Mouse (Mus musculus) embryonic facial prominence, embryonic 10.5 days (tissue): ENCODE data around the gene Ccdc130. TPM values are rescaled to one million over a fixed set of nuclear protein-coding genes. Genes with fewer than 3 reads are reported as not detected.

Experiments
- DNase-seq: peaks from one replicate; pipeline ENCODE4 v3.0.0-alpha.2; 2017; ENCODE audit warnings: low spot score
- H3K27ac ChIP-seq: fragments of 300-500 bp; sonication (generic); replicated peaks from 2 replicates; pipeline ENCODE4 v1.5.1; 2016; ENCODE audit warnings: mild to moderate bottlenecking
- H3K27me3 ChIP-seq: fragments of 300-500 bp; sonication (generic); replicated peaks from 2 replicates; pipeline ENCODE4 v1.6.1; 2016; ENCODE audit warnings: low read depth, mild to moderate bottlenecking; ENCODE audit not compliant: poor library complexity, severe bottlenecking
- H3K36me3 ChIP-seq: fragments of 300-500 bp; sonication (generic); replicated peaks from 2 replicates; pipeline ENCODE4 v1.6.1; 2016; ENCODE audit warnings: mild to moderate bottlenecking, moderate library complexity
- H3K4me1 ChIP-seq: fragments of 300-500 bp; sonication (generic); 2 replicates; pipeline ENCODE4 v1.6.1; 2016
- H3K4me3 ChIP-seq: fragments of 300-500 bp; sonication (generic); 2 replicates; pipeline ENCODE4 v1.5.1; 2016; ENCODE audit warnings: mild to moderate bottlenecking, moderate library complexity
- H3K9me3 ChIP-seq: fragments of 300-500 bp; sonication (generic); 2 replicates; pipeline ENCODE4 v1.6.1; 2016; ENCODE audit warnings: mild to moderate bottlenecking
- WGBS: fragments of 180-500 bp; shearing (Covaris S2); methylation state at CpG from one replicate; pipeline ENCODE4 v1.1.7; 2016; 5-methylcytosine and 5-hydroxymethylcytosine counted together
- polyA plus RNA-seq: library from polyadenylated mRNA; unstranded; fragments of >200 nt; fragmentation: Nextera tagmentation; extraction: Ambion mirVana; gene quantifications from 2 replicates; pipeline ENCODE4 v1.2.1, GENCODE M21; 2016

The Ccdc130 gene
- polyA plus RNA-seq, 1 experiment from 2014 or later: 24.6 TPM

GRCm38 (mm10) chr8:84235746-84236409 lies 34.3 kb downstream of the Ccdc130 start:
- no peak for DNase-seq
- Histone ChIP-seq H3K4me3 (peak overlapping the region; percentile 98), H3K36me3 (peaks cover 41% of the 10 kb centered on the region), H3K27me3 (no peaks in the 10 kb centered on the region), H3K4me1 (peaks cover 28% of the 10 kb centered on the region), H3K27ac (peak overlapping the region; percentile 97), H3K9me3 (no peaks in the 10 kb centered on the region)
- 46% methylated on average over 10 of the region's 10 CpGs for WGBS

GRCm38 (mm10) chr8:84233055-84233454 lies 37.1 kb downstream of the Ccdc130 start:
- Histone ChIP-seq H3K4me3 (no peak overlapping the region), H3K27ac (no peak overlapping the region), H3K36me3 (peaks cover 69% of the 10 kb centered on the region), H3K27me3 (no peaks in the 10 kb centered on the region), H3K4me1 (peaks cover 26% of the 10 kb centered on the region), H3K9me3 (no peaks in the 10 kb centered on the region)
- DNase-seq: no peak
- WGBS: 91% methylated on average over 2 of the region's 2 CpGs

- Histone ChIP-seq H3K4me1 (peaks cover 12% of the 10 kb centered on the region), H3K4me3 (no peak overlapping the region), H3K27ac (no peak overlapping the region), H3K27me3 (no peaks in the 10 kb centered on the region), H3K9me3 (no peaks in the 10 kb centered on the region), H3K36me3 (peaks cover 92% of the 10 kb centered on the region)
- peak; percentile 24 for DNase-seq
- WGBS: 80% methylated on average over 17 of the region's 17 CpGs
Observed at GRCm38 (mm10) chr8:84230735-84231134, 39.4 kb downstream of the Ccdc130 start.

DNA sequence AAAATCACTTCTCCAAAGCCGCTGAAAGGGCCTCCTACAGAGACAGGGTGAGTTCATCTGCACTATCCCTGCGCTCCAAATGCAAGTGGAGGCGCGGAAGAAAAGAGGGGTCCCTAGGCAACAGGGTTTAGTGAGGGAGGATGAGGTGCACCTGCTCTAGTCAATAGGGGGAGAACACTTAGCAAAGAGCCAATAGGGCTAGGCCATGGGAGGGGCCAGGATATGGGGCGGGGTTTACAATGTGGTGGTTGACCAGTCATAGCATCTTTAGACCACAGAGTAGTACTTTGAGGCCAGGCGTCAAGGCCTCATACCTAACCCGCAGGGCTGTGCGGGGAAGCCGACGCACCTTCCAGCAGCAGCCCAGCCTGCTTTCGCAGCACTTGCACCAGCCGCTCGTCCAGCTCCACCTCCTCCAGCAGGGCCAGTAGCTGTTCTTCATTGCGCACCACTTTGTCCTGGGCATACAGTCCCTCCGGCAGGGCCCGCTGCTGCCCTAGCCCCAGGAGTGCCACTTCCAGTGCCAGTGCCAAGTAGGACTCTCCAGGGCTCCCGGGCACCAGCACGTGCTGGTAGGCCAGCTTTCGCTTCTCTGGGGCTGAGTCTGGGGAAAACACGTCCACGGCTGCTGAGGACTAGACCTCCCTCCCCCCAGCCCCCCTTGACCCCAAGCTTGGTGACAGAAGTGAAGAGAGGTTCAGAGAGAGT lies 46.7 kb downstream of the Ccdc130 start:
- H3K36me3 ChIP-seq: peaks cover 99% of the 10 kb centered on the region
- 81% methylated on average over 21 of the region's 21 CpGs for WGBS
- no peak overlapping the region for H3K27ac ChIP-seq
- H3K4me3 ChIP-seq: no peak overlapping the region
- H3K9me3 ChIP-seq: no peaks in the 10 kb centered on the region
- DNase-seq: no peak
- H3K4me1 ChIP-seq: no peaks in the 10 kb centered on the region
- no peaks in the 10 kb centered on the region for H3K27me3 ChIP-seq

DNA sequence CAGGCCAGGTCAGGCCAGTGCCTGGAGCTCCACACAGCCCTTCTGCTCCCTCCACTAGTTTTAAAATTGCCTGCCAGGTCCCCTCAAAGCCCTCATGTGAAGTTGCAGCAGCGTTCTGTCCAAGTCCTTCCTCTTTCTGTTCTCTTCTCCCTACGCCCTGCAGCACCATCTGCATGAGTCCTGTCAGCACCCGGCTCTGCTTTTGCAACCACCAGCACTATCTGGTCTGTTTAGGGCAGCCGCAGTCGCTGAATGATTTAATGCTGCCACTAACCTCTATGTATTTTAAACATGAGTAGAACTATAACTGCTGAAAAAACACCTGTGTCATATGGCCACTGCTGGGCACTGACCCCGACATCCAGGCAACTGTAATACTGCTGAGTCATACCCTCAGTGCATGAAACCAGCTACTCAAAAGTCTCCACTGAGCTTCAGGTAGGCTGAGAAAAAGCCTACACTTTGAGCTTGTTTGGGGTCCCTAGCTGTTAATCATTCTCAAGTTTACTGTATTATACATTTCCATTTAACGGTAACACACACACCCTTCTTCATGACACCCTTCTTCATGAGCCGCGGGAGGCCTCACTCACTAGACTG lies 47.5 kb downstream of the Ccdc130 start:
- Histone ChIP-seq H3K9me3 (no peaks in the 10 kb centered on the region), H3K27me3 (no peaks in the 10 kb centered on the region), H3K4me1 (no peaks in the 10 kb centered on the region), H3K27ac (no peak overlapping the region), H3K36me3 (peaks cover 99% of the 10 kb centered on the region), H3K4me3 (no peak overlapping the region)
- WGBS: 93% methylated on average over 9 of the region's 9 CpGs
- no peak for DNase-seq

DNA sequence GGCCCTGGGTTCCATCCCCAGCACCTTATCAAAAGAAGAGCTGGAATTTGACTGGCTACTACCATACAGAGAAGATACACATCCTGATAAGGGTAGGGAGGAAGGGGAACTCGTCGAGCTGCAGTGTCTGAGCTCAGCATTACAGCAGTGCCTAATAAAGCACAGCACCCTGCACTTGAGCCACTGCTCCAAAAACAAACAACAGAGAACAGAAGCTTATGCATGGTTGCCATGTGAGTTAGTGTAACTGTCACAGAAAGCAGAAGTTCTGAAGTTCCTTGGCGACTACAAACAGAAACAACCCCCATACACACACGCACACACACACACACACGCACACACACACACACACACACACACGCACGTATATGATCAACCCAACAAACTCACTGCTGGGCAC lies 50.1 kb downstream of the Ccdc130 start:
- Histone ChIP-seq H3K27me3 (no peaks in the 10 kb centered on the region), H3K36me3 (peaks cover 99% of the 10 kb centered on the region), H3K4me1 (no peaks in the 10 kb centered on the region), H3K9me3 (no peaks in the 10 kb centered on the region), H3K27ac (no peak overlapping the region), H3K4me3 (no peak overlapping the region)
- DNase-seq: no peak
- WGBS: 84% methylated on average over 7 of the region's 7 CpGs

- Histone ChIP-seq H3K4me1 (no peaks in the 10 kb centered on the region), H3K27ac (no peak overlapping the region), H3K27me3 (no peaks in the 10 kb centered on the region), H3K36me3 (peaks cover 99% of the 10 kb centered on the region), H3K9me3 (no peaks in the 10 kb centered on the region), H3K4me3 (no peak overlapping the region)
- DNase-seq: no peak
- 94% methylated on average over 5 of the region's 5 CpGs for WGBS
Observed at GRCm38 (mm10) chr8:84218143-84218542, 52.0 kb downstream of the Ccdc130 start.

DNA sequence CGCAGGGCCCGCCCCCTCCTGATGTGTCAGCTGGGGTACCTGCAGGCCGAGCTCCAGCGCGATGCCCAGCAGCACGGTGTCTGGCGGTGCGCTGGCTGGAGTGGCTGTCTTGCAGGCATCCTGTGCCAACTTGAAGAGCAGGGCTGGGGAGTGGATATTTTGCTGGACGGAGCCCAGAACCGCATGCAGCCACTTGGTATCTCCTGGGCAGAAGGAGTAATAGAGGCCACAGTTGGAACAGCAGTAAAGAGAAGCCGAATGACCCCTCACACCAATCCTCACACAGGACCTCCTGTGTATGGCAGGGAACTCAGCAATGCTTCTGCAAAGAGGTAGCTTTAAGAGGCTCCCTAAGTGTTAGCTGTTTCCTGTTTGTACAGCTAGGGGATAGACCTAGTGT lies 53.0 kb downstream of the Ccdc130 start:
- WGBS: 93% methylated on average over 11 of the region's 11 CpGs
- Histone ChIP-seq H3K4me3 (no peak overlapping the region), H3K36me3 (peaks cover 99% of the 10 kb centered on the region), H3K9me3 (no peaks in the 10 kb centered on the region), H3K27ac (no peak overlapping the region), H3K4me1 (no peaks in the 10 kb centered on the region), H3K27me3 (no peaks in the 10 kb centered on the region)
- DNase-seq: no peak

GRCm38 (mm10) chr8:84213277-84213676 lies 56.9 kb downstream of the Ccdc130 start:
- no peaks in the 10 kb centered on the region for H3K27me3 ChIP-seq
- no peak overlapping the region for H3K27ac ChIP-seq
- H3K4me1 ChIP-seq: peaks cover 18% of the 10 kb centered on the region
- H3K9me3 ChIP-seq: no peaks in the 10 kb centered on the region
- H3K4me3 ChIP-seq: no peak overlapping the region
- WGBS: 91% methylated on average over 4 of the region's 4 CpGs
- DNase-seq: no peak
- peaks cover 99% of the 10 kb centered on the region for H3K36me3 ChIP-seq

- Histone ChIP-seq H3K36me3 (peaks cover 89% of the 10 kb centered on the region), H3K4me1 (peaks cover 26% of the 10 kb centered on the region), H3K27me3 (no peaks in the 10 kb centered on the region), H3K9me3 (no peaks in the 10 kb centered on the region), H3K4me3 (no peak overlapping the region), H3K27ac (no peak overlapping the region)
- no peak for DNase-seq
- WGBS: 94% methylated on average over 31 of the region's 31 CpGs
Observed at GRCm38 (mm10) chr8:84211881-84212563, 58.2 kb downstream of the Ccdc130 start.

GRCm38 (mm10) chr8:84211202-84211601 lies 59.0 kb downstream of the Ccdc130 start:
- WGBS: 94% methylated on average over 3 of the region's 3 CpGs
- DNase-seq: no peak
- peaks cover 87% of the 10 kb centered on the region for H3K36me3 ChIP-seq
- no peaks in the 10 kb centered on the region for H3K9me3 ChIP-seq
- H3K4me1 ChIP-seq: peaks cover 26% of the 10 kb centered on the region
- H3K27me3 ChIP-seq: no peaks in the 10 kb centered on the region
- H3K27ac ChIP-seq: no peak overlapping the region
- no peak overlapping the region for H3K4me3 ChIP-seq

DNA sequence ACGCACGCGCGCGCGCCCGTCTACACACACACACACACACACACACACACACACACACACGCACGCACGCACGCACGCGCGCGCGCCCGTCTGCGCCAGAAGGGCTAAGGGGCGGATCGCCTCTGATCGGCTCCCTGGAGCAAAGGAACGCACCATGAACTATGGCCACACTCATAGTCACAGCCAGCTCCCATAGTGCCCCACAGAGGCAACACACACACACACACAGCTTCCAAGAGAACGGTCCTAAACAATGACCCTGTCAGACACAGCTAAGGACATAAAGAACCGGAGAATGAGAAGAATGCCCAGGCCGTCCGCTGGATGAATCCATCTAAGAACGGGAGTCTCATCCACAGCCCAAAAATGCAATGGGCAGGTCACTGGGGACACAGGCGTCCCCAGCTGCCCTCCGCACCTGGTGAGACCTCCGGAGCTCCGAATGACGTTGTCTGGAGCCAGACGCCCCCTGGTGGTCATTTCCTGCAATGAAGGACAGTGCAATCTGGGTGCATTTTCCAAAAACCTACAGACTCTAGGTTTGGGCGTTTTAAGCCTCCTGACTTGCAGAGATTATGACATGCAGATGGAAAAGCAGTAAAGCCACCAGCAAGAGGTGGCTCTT lies 59.9 kb downstream of the Ccdc130 start:
- peaks cover 84% of the 10 kb centered on the region for H3K36me3 ChIP-seq
- H3K27ac ChIP-seq: no peak overlapping the region
- DNase-seq: peak; percentile 84
- no peaks in the 10 kb centered on the region for H3K27me3 ChIP-seq
- H3K9me3 ChIP-seq: no peaks in the 10 kb centered on the region
- 0 out of 2 replicates have a peak overlapping the region, but pooled peaks have one; percentile 8 for H3K4me3 ChIP-seq
- WGBS: 62% methylated on average over 34 of the region's 34 CpGs
- H3K4me1 ChIP-seq: peaks cover 26% of the 10 kb centered on the region
